Mouse (Mus musculus): Measurements from ENCODE around the gene Sumo1. TPM values are rescaled to one million over a fixed set of nuclear protein-coding genes. Genes with fewer than 3 reads are reported as not detected.

Sumo1 gene
- polyA plus RNA-seq, 1 experiment from 2014 or later: 217 TPM

- peak overlapping the region; percentile 77; the same call in 1 of the 2 replicates for H3K4me2 ChIP-seq (replicated peaks; ENCODE audit: low read depth)
- no peak overlapping the region for H3K9ac ChIP-seq (ENCODE audit: low read depth, low read length)
- H3K9me3 ChIP-seq (ENCODE audit: control insufficient read depth): no peaks in the 10 kb centered on the region
- peaks cover 9% of the 10 kb centered on the region; the same call in 1 of the 2 replicates for H3K4me1 ChIP-seq (replicated peaks; ENCODE audit: control insufficient read depth, insufficient read depth, low read length)
- TF ChIP-seq CTCF (IDR thresholded peaks at IDR 0.05; ENCODE audit: low read depth): no peak
- H3K36me3 ChIP-seq (ENCODE audit: control insufficient read depth, insufficient read depth): peaks cover 2% of the 10 kb centered on the region; the same call in 1 of the 2 replicates
- H3K27me3 ChIP-seq (replicated peaks; ENCODE audit: control insufficient read depth, insufficient read depth, low read length): no peaks in the 10 kb centered on the region
- H3K27ac ChIP-seq (ENCODE audit: low read depth, low read length): no peak overlapping the region
- no peak overlapping the region for H3K4me3 ChIP-seq (ENCODE audit: low read depth, low read length)
- WGBS: 34% methylated on average over 1 of the region's 1 CpGs
- no peak for ATAC-seq
These were observed 16.9 kb upstream of the Sumo1 start for GRCm38 (mm10) chr1:59687493-59687892.

- Histone ChIP-seq H3K4me3 (ENCODE audit: low read depth, low read length) (peak within 1 kb of the TSS; percentile 78), H3K9ac (ENCODE audit: low read depth, low read length) (peak within 1 kb of the TSS; percentile 65), H3K4me2 (replicated peaks; ENCODE audit: low read depth) (peak within 1 kb of the TSS; percentile 77), H3K9me3 (ENCODE audit: control insufficient read depth) (no peaks in the 10 kb centered on the region), H3K27me3 (replicated peaks; ENCODE audit: control insufficient read depth, insufficient read depth, low read length) (no peaks in the 10 kb centered on the region), H3K36me3 (ENCODE audit: control insufficient read depth, insufficient read depth) (no peaks in the 10 kb centered on the region), H3K4me1 (replicated peaks; ENCODE audit: control insufficient read depth, insufficient read depth, low read length) (peaks cover 9% of the 10 kb centered on the region; the same call in 1 of the 2 replicates), H3K27ac (ENCODE audit: low read depth, low read length) (peak within 1 kb of the TSS; percentile 78)
- peak; percentile 94 for ATAC-seq
- TF ChIP-seq CTCF (IDR thresholded peaks at IDR 0.05; ENCODE audit: low read depth): peak; percentile 12; the same call in 1 of the 2 replicates
- WGBS: under 1% methylated on average over 49 of the region's 49 CpGs
These were observed 14.5 kb upstream of the Sumo1 start, which contains the start of gene Nop58 for GRCm38 (mm10) chr1:59684819-59685755. Gene Nop58 (plus strand): TSS chr1:59684971.

- Histone ChIP-seq H3K4me2 (replicated peaks; ENCODE audit: low read depth) (peak overlapping the region; percentile 62), H3K4me1 (replicated peaks; ENCODE audit: control insufficient read depth, insufficient read depth, low read length) (peaks cover 9% of the 10 kb centered on the region; the same call in 1 of the 2 replicates), H3K9me3 (ENCODE audit: control insufficient read depth) (no peaks in the 10 kb centered on the region), H3K27me3 (replicated peaks; ENCODE audit: control insufficient read depth, insufficient read depth, low read length) (no peaks in the 10 kb centered on the region), H3K9ac (ENCODE audit: low read depth, low read length) (no peak overlapping the region), H3K4me3 (ENCODE audit: low read depth, low read length) (peak overlapping the region; percentile 78), H3K36me3 (ENCODE audit: control insufficient read depth, insufficient read depth) (no peaks in the 10 kb centered on the region), H3K27ac (ENCODE audit: low read depth, low read length) (peak overlapping the region; percentile 36; the same call in 1 of the 2 replicates)
- peak; percentile 42 for ATAC-seq
- 5% methylated on average over 11 of the region's 11 CpGs for WGBS
- TF ChIP-seq CTCF (IDR thresholded peaks at IDR 0.05; ENCODE audit: low read depth): no peak
These were observed 13.5 kb upstream of the Sumo1 start for GRCm38 (mm10) chr1:59683926-59684818.

- H3K9me3 ChIP-seq (ENCODE audit: control insufficient read depth): no peaks in the 10 kb centered on the region
- no peaks in the 10 kb centered on the region for H3K27me3 ChIP-seq (replicated peaks; ENCODE audit: control insufficient read depth, insufficient read depth, low read length)
- peaks cover 4% of the 10 kb centered on the region; the same call in 1 of the 2 replicates for H3K4me1 ChIP-seq (replicated peaks; ENCODE audit: control insufficient read depth, insufficient read depth, low read length)
- no peaks in the 10 kb centered on the region for H3K36me3 ChIP-seq (ENCODE audit: control insufficient read depth, insufficient read depth)
- no peak overlapping the region for H3K27ac ChIP-seq (ENCODE audit: low read depth, low read length)
- no peak for TF ChIP-seq CTCF (IDR thresholded peaks at IDR 0.05; ENCODE audit: low read depth)
- no peak for ATAC-seq
- WGBS: 97% methylated on average over 2 of the region's 2 CpGs
- H3K4me2 ChIP-seq (replicated peaks; ENCODE audit: low read depth): no peak overlapping the region
- no peak overlapping the region for H3K4me3 ChIP-seq (ENCODE audit: low read depth, low read length)
- no peak overlapping the region for H3K9ac ChIP-seq (ENCODE audit: low read depth, low read length)
These were observed 3.0 kb upstream of the Sumo1 start for GRCm38 (mm10) chr1:59673661-59674060.

GRCm38 (mm10) chr1:59669962-59670630 is 538 bp downstream of the Sumo1 start:
- TF ChIP-seq CTCF (IDR thresholded peaks at IDR 0.05; ENCODE audit: low read depth): no peak
- Histone ChIP-seq H3K4me2 (replicated peaks; ENCODE audit: low read depth) (peak overlapping the region; percentile 68), H3K9me3 (ENCODE audit: control insufficient read depth) (no peaks in the 10 kb centered on the region), H3K36me3 (ENCODE audit: control insufficient read depth, insufficient read depth) (no peaks in the 10 kb centered on the region), H3K9ac (ENCODE audit: low read depth, low read length) (peak overlapping the region; percentile 97), H3K27ac (ENCODE audit: low read depth, low read length) (peak overlapping the region; percentile 97), H3K27me3 (replicated peaks; ENCODE audit: control insufficient read depth, insufficient read depth, low read length) (no peaks in the 10 kb centered on the region), H3K4me3 (ENCODE audit: low read depth, low read length) (peak overlapping the region; percentile 97), H3K4me1 (replicated peaks; ENCODE audit: control insufficient read depth, insufficient read depth, low read length) (peaks cover 4% of the 10 kb centered on the region; the same call in 1 of the 2 replicates)
- peak; percentile 63 for ATAC-seq
- under 1% methylated on average over 48 of the region's 54 CpGs for whole genome bisulfite sequencing

Measured in intestine, postnatal 0 days (tissue).